Mouse (Mus musculus): ENCODE measurements around the gene Shisa9. TPM values are rescaled to one million over a fixed set of nuclear protein-coding genes. Genes with fewer than 3 reads are reported as not detected.

Shisa9 gene
- polyA plus RNA-seq, 1 experiment from 2014 or later = 0.81 TPM

DNA sequence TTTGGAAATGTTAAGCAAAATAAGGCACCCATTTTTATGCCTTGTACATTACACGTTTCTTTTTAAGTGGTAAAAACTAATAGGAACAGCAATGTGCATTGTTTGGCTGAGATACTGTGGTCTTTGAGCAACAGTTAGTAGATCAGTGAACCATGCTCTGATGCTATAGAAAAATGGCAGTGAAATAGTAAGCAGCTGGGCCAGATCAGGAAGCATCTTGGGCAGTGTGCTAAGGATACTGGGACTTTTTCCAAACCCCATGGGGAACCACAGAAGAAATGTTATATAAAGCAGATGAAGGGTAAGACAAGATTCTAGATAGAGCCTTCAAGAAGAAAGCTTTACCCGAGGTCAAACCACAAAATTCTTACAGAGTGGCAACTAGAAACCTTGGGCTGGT is 205.8 kb downstream of the Shisa9 start:
- Histone ChIP-seq H3K4me1 (ENCODE audit: control insufficient read depth, insufficient read depth, low read length) (no peaks in the 10 kb centered on the region), H3K9me3 (ENCODE audit: control insufficient read depth, low read length) (no peaks in the 10 kb centered on the region), H3K9ac (ENCODE audit: low read length) (no peak overlapping the region), H3K27me3 (ENCODE audit: control insufficient read depth, insufficient read depth, low read length) (no peaks in the 10 kb centered on the region), H3K36me3 (ENCODE audit: control insufficient read depth, insufficient read depth, low read length) (no peaks in the 10 kb centered on the region), H3K4me2 (ENCODE audit: low read depth) (no peak overlapping the region), H3K27ac (ENCODE audit: low read depth, low read length) (no peak overlapping the region), H3K4me3 (ENCODE audit: low read depth, low read length) (no peak overlapping the region)
- ATAC-seq (ENCODE audit: insufficient read depth, low FRiP score, low TSS enrichment) (no peak), DNase-seq (ENCODE audit: low spot score) (no peak)
- 84% methylated on average over 2 of the region's 2 CpGs for WGBS

DNA sequence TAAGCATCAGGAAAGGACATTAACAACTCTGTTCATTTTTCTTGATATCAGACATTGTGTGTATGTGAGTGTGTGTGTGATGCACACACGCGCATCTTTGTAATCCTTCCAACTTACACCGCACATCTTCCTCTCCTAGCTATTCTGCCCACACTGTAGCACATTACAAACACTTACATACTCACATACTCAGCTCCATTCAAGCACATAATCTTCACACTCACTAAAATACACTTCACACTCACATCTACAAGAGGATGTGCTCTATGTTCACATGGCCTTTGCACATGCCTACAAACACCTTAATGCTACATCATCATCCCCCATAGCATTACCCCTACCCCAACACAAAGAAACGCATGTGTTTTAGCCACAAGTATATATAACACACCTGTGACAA is 212.9 kb downstream of the Shisa9 start:
- DNase-seq (ENCODE audit: low spot score) (no peak), ATAC-seq (ENCODE audit: insufficient read depth, low FRiP score, low TSS enrichment) (no peak)
- H3K9me3 ChIP-seq (ENCODE audit: control insufficient read depth, low read length) = no peaks in the 10 kb centered on the region
- H3K27ac ChIP-seq (ENCODE audit: low read depth, low read length) = no peak overlapping the region
- no peaks in the 10 kb centered on the region for H3K4me1 ChIP-seq (ENCODE audit: control insufficient read depth, insufficient read depth, low read length)
- no peaks in the 10 kb centered on the region for H3K36me3 ChIP-seq (ENCODE audit: control insufficient read depth, insufficient read depth, low read length)
- H3K4me3 ChIP-seq (ENCODE audit: low read depth, low read length) = no peak overlapping the region
- no peak overlapping the region for H3K9ac ChIP-seq (ENCODE audit: low read length)
- no peaks in the 10 kb centered on the region for H3K27me3 ChIP-seq (ENCODE audit: control insufficient read depth, insufficient read depth, low read length)
- no peak overlapping the region for H3K4me2 ChIP-seq (ENCODE audit: low read depth)
- WGBS = 93% methylated on average over 4 of the region's 4 CpGs

DNA sequence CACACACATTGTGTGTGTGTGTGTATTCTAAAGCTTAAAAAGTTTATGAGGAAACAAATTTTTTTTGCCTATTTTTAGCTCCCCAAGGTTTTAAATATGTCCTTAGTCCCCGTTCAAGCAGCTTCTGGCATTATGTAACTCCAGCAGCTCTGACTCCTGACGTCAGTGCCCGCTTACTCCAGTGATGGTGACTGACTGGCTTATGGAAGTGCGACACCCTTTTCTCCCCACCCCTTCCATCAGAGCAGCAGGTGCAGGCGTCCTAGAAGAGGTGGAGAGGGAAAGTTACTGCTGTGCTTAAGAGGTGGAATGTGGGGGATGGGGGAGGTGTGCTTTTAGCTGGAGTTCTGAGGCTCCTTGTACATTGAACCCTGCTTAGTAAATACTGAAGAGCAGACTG is 213.7 kb downstream of the Shisa9 start:
- Histone ChIP-seq H3K27ac (ENCODE audit: low read depth, low read length) (no peak overlapping the region), H3K4me1 (ENCODE audit: control insufficient read depth, insufficient read depth, low read length) (no peaks in the 10 kb centered on the region), H3K9me3 (ENCODE audit: control insufficient read depth, low read length) (no peaks in the 10 kb centered on the region), H3K9ac (ENCODE audit: low read length) (no peak overlapping the region), H3K36me3 (ENCODE audit: control insufficient read depth, insufficient read depth, low read length) (no peaks in the 10 kb centered on the region), H3K4me3 (ENCODE audit: low read depth, low read length) (no peak overlapping the region), H3K4me2 (ENCODE audit: low read depth) (no peak overlapping the region), H3K27me3 (ENCODE audit: control insufficient read depth, insufficient read depth, low read length) (no peaks in the 10 kb centered on the region)
- DNase-seq (ENCODE audit: low spot score) (no peak), ATAC-seq (ENCODE audit: insufficient read depth, low FRiP score, low TSS enrichment) (no peak)
- WGBS = 52% methylated on average over 5 of the region's 5 CpGs

DNA sequence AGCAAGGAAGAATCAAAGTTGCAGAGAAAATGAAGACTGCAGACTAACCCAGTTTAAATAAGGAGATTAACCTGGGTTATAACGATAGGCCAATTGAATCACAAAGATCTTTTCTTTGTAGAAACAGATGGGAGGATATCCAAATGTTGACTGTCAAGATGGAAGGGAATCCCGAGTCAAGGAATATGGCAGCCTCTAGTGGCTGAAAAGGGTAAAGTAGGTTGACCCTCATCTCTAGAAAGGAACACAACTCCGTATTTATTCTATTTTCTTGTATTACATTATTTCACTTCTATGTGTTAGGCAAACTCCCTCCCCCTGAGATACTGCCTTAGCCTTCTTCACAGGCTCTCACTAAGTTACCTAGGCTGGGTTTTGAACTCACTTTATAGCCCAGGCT is 217.3 kb downstream of the Shisa9 start:
- WGBS = 36% methylated on average over 3 of the region's 3 CpGs
- DNase-seq (ENCODE audit: low spot score) = no peak

DNA sequence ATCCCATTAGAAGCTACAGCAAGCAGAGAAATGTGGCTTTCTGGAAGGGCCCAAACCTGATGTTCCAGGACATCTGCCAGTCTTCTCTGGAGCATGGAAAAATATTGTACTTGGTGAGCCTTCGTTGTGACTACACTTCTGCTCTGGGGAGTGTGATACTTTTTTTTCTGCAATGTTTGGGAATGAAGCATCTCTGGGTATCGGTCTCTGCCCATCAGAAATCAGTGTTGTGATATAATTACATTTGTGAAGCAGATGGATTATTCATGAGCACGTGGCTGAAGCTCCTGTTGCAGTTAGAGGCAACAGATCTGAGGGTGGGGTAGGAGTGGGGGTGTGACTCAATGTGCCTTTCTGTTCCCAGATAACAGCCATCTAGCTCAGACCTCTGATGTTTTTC is 218.2 kb downstream of the Shisa9 start:
- Histone ChIP-seq H3K36me3 (ENCODE audit: control insufficient read depth, insufficient read depth, low read length) (no peaks in the 10 kb centered on the region), H3K27ac (ENCODE audit: low read depth, low read length) (no peak overlapping the region), H3K4me2 (ENCODE audit: low read depth) (no peak overlapping the region), H3K27me3 (ENCODE audit: control insufficient read depth, insufficient read depth, low read length) (no peaks in the 10 kb centered on the region), H3K9me3 (ENCODE audit: control insufficient read depth, low read length) (no peaks in the 10 kb centered on the region), H3K4me1 (ENCODE audit: control insufficient read depth, insufficient read depth, low read length) (no peaks in the 10 kb centered on the region), H3K4me3 (ENCODE audit: low read depth, low read length) (no peak overlapping the region), H3K9ac (ENCODE audit: low read length) (no peak overlapping the region)
- ATAC-seq (ENCODE audit: insufficient read depth, low FRiP score, low TSS enrichment) = no peak
- DNase-seq (ENCODE audit: low spot score) = no peak
- 75% methylated on average over 3 of the region's 3 CpGs for WGBS

More for the DNA sequence above, 217.3 kb downstream of the Shisa9 start:
- ATAC-seq (ENCODE audit: insufficient read depth, low FRiP score, low TSS enrichment) = no peak
- Histone ChIP-seq H3K27me3 (ENCODE audit: control insufficient read depth, insufficient read depth, low read length) (no peaks in the 10 kb centered on the region), H3K36me3 (ENCODE audit: control insufficient read depth, insufficient read depth, low read length) (no peaks in the 10 kb centered on the region), H3K9me3 (ENCODE audit: control insufficient read depth, low read length) (no peaks in the 10 kb centered on the region), H3K4me1 (ENCODE audit: control insufficient read depth, insufficient read depth, low read length) (no peaks in the 10 kb centered on the region), H3K27ac (ENCODE audit: low read depth, low read length) (no peak overlapping the region), H3K9ac (ENCODE audit: low read length) (no peak overlapping the region), H3K4me3 (ENCODE audit: low read depth, low read length) (no peak overlapping the region), H3K4me2 (ENCODE audit: low read depth) (no peak overlapping the region)

DNA sequence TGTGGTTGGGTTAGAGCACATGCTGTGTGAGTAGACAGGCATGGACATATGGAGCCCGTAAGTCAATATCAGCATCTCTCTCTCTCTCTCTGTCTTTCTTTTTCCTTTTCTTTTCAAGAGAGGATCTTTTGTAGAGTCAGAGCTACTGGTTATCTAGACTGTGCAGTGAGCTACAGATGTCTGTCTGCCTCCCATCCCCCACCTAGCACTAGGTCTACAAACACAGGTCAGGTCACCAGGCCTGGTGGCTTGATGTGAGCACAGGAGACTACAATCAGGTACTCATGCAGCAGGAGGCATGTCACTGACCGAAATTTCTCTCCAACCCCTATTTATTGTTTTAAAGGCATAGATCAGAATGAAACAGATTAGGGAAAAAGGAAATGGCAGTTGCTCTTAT is 219.1 kb downstream of the Shisa9 start:
- no peak overlapping the region for H3K9ac ChIP-seq (ENCODE audit: low read length)
- no peak overlapping the region for H3K4me2 ChIP-seq (ENCODE audit: low read depth)
- H3K36me3 ChIP-seq (ENCODE audit: control insufficient read depth, insufficient read depth, low read length) = no peaks in the 10 kb centered on the region
- no peak overlapping the region for H3K27ac ChIP-seq (ENCODE audit: low read depth, low read length)
- no peaks in the 10 kb centered on the region for H3K4me1 ChIP-seq (ENCODE audit: control insufficient read depth, insufficient read depth, low read length)
- no peak for DNase-seq (ENCODE audit: low spot score)
- ATAC-seq (ENCODE audit: insufficient read depth, low FRiP score, low TSS enrichment) = no peak
- H3K9me3 ChIP-seq (ENCODE audit: control insufficient read depth, low read length) = no peaks in the 10 kb centered on the region
- no peak overlapping the region for H3K4me3 ChIP-seq (ENCODE audit: low read depth, low read length)
- H3K27me3 ChIP-seq (ENCODE audit: control insufficient read depth, insufficient read depth, low read length) = no peaks in the 10 kb centered on the region
- WGBS = 88% methylated on average over 2 of the region's 2 CpGs

DNA sequence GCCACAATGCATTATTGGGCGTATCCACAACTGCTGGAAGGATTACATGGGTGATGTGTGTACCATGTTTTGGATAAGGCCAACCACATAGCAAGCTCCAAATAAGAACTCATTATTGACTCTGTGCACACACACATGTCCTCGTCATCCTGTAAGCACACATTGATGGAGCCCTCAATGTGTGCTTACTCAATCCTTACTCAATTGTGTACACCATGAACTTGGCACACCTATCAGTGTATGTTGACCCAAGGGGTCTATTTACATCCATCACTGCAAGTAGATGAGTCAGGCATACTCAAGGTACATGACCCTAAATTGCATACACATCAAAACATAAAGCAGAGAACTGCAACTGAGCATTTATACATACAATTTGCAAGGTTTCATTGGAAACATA is 220.5 kb downstream of the Shisa9 start:
- Histone ChIP-seq H3K27me3 (ENCODE audit: control insufficient read depth, insufficient read depth, low read length) (no peaks in the 10 kb centered on the region), H3K27ac (ENCODE audit: low read depth, low read length) (no peak overlapping the region), H3K4me1 (ENCODE audit: control insufficient read depth, insufficient read depth, low read length) (no peaks in the 10 kb centered on the region), H3K36me3 (ENCODE audit: control insufficient read depth, insufficient read depth, low read length) (no peaks in the 10 kb centered on the region), H3K4me3 (ENCODE audit: low read depth, low read length) (no peak overlapping the region), H3K9me3 (ENCODE audit: control insufficient read depth, low read length) (no peaks in the 10 kb centered on the region), H3K9ac (ENCODE audit: low read length) (no peak overlapping the region), H3K4me2 (ENCODE audit: low read depth) (no peak overlapping the region)
- ATAC-seq (ENCODE audit: insufficient read depth, low FRiP score, low TSS enrichment) (no peak), DNase-seq (ENCODE audit: low spot score) (no peak)
- WGBS = 86% methylated on average over 2 of the region's 2 CpGs

DNA sequence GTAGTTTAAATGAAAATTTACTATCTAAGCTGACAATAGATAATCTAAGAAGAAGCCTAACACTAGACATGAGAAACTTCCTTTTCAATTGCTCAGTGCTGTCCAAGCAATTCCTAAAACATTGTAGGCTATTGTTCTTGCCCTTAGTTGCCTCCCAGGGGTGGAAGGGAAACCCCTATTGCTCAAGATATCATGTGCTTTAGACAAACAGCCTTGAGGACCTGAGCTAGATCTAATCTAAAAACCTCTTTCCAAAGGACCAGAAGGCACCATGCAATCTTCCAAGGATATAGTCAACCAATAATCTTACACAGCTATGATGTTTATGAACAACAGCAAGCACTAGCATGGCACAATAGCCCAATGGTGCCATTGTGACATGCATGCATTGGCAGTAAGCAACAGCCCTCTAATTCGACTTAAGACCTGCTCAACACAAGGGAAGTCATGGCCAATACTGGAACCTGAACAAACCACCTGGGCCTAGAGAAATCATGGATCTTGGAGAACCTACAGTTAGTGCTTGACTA is 222.6 kb downstream of the Shisa9 start:
- H3K4me3 ChIP-seq (ENCODE audit: low read depth, low read length) = no peak overlapping the region
- H3K27ac ChIP-seq (ENCODE audit: low read depth, low read length) = no peak overlapping the region
- no peak overlapping the region for H3K9ac ChIP-seq (ENCODE audit: low read length)
- DNase-seq (ENCODE audit: low spot score) (no peak), ATAC-seq (ENCODE audit: insufficient read depth, low FRiP score, low TSS enrichment) (no peak)
- H3K36me3 ChIP-seq (ENCODE audit: control insufficient read depth, insufficient read depth, low read length) = no peaks in the 10 kb centered on the region
- H3K4me2 ChIP-seq (ENCODE audit: low read depth) = no peak overlapping the region
- no peaks in the 10 kb centered on the region for H3K9me3 ChIP-seq (ENCODE audit: control insufficient read depth, low read length)
- no peaks in the 10 kb centered on the region for H3K4me1 ChIP-seq (ENCODE audit: control insufficient read depth, insufficient read depth, low read length)
- whole genome bisulfite sequencing = 72% methylated on average over 1 of the region's 1 CpGs
- H3K27me3 ChIP-seq (ENCODE audit: control insufficient read depth, insufficient read depth, low read length) = no peaks in the 10 kb centered on the region

DNA sequence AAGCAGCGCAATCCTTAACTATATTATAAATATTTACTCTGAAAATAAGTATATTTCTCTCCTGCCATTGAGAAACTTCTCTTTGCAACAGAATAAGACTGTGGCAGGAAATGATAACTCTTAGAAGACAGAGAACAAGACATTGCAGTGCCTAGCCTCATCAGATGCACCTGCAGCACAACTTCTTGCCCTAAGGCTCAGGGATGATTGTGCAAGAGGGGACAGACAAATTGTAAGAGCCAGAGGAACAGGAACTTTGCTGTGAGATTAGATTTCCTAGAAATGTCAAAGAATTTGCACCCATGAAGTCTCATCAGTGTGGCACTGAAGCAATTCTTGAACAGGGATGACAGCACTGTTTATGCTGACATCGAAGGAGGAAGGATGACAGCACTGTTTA is 223.0 kb downstream of the Shisa9 start:
- 83% methylated on average over 2 of the region's 2 CpGs for WGBS

More for the DNA sequence above, 223.0 kb downstream of the Shisa9 start:
- H3K27ac ChIP-seq (ENCODE audit: low read depth, low read length) = no peak overlapping the region
- DNase-seq (ENCODE audit: low spot score) = no peak
- no peaks in the 10 kb centered on the region for H3K9me3 ChIP-seq (ENCODE audit: control insufficient read depth, low read length)
- no peaks in the 10 kb centered on the region for H3K4me1 ChIP-seq (ENCODE audit: control insufficient read depth, insufficient read depth, low read length)
- H3K27me3 ChIP-seq (ENCODE audit: control insufficient read depth, insufficient read depth, low read length) = no peaks in the 10 kb centered on the region
- no peak overlapping the region for H3K4me3 ChIP-seq (ENCODE audit: low read depth, low read length)
- ATAC-seq (ENCODE audit: insufficient read depth, low FRiP score, low TSS enrichment) = no peak
- H3K4me2 ChIP-seq (ENCODE audit: low read depth) = no peak overlapping the region
- no peaks in the 10 kb centered on the region for H3K36me3 ChIP-seq (ENCODE audit: control insufficient read depth, insufficient read depth, low read length)
- no peak overlapping the region for H3K9ac ChIP-seq (ENCODE audit: low read length)

All from neural tube, embryonic 11.5 days (tissue).